Mouse (Mus musculus) layer of hippocampus, postnatal 25 days (tissue): Measurements from ENCODE around the gene Trp53tg5. TPM values are rescaled to one million over a fixed set of nuclear protein-coding genes. Genes with fewer than 3 reads are reported as not detected.

Source experiments
- total RNA-seq, 2 experiments: library from RNA; stranded (reverse); gene quantifications; 2 replicates each; pipeline ENCODE4 v1.2.3; 2021

The Trp53tg5 gene
- total RNA-seq, 2 experiments from 2014 or later = not detected

Other genes with a start within 250 kb of the Trp53tg5 start
- gene Svs2, start 235.3 kb downstream of the Trp53tg5 start, total RNA-seq = not detected
- not detected for gene Svs3b, start 217.1 kb downstream of the Trp53tg5 start, total RNA-seq
- gene Svs4, start 195.3 kb downstream of the Trp53tg5 start, total RNA-seq = not detected
- gene Svs3a, start 184.5 kb downstream of the Trp53tg5 start, total RNA-seq = not detected
- not detected for gene Svs6, start 157.0 kb downstream of the Trp53tg5 start, total RNA-seq
- gene Svs5, start 141.0 kb downstream of the Trp53tg5 start, total RNA-seq = not detected
- gene Slpi, start 84.6 kb downstream of the Trp53tg5 start, total RNA-seq = under 1 TPM; 0.59 to 0.68 TPM
- gene Rbpjl, start 70.6 kb downstream of the Trp53tg5 start, total RNA-seq = under 1 TPM; 0.34 to 0.45 TPM
- 10 to 100 TPM; 13.0 to 17.5 TPM for gene Matn4, start 68.6 kb downstream of the Trp53tg5 start, total RNA-seq
- gene Sdc4, start 29.8 kb downstream of the Trp53tg5 start, total RNA-seq = 100 to 1,000 TPM; 101 to 146 TPM
- 10 to 100 TPM; 41.0 to 45.2 TPM for gene Sys1, start 16.8 kb downstream of the Trp53tg5 start, total RNA-seq
- gene Gm20458, start 12.8 kb downstream of the Trp53tg5 start, total RNA-seq = 10 to 100 TPM in 1 of 2 experiments, 1 to 10 TPM in 1; 3.9 to 11.3 TPM
- 100 to 1,000 TPM; 116 to 118 TPM for gene Dbndd2, start 12.4 kb upstream of the Trp53tg5 start, total RNA-seq
- 10 to 100 TPM; 85.3 to 87.3 TPM for gene Pigt, start 23.8 kb upstream of the Trp53tg5 start, total RNA-seq
- under 1 TPM in 1 of 2 experiments, not detected in 1; 0.34 TPM for gene Wfdc2, start 88.7 kb upstream of the Trp53tg5 start, total RNA-seq
- not detected for gene Spint3, start 99.7 kb upstream of the Trp53tg5 start, total RNA-seq
- not detected for gene Wfdc6a, start 111.7 kb upstream of the Trp53tg5 start, total RNA-seq
- not detected for gene Eppin, start 119.9 kb upstream of the Trp53tg5 start, total RNA-seq
- gene Wfdc6b, start 139.8 kb upstream of the Trp53tg5 start, total RNA-seq = not detected
- not detected for gene Wfdc8, start 139.9 kb upstream of the Trp53tg5 start, total RNA-seq
- not detected for gene Wfdc16, start 165.1 kb upstream of the Trp53tg5 start, total RNA-seq
- not detected for gene Wfdc10, start 182.3 kb upstream of the Trp53tg5 start, total RNA-seq
- gene Wfdc9, start 182.9 kb upstream of the Trp53tg5 start, total RNA-seq = not detected
- not detected for gene Wfdc11, start 200.4 kb upstream of the Trp53tg5 start, total RNA-seq
- gene Wfdc13, start 211.4 kb upstream of the Trp53tg5 start, total RNA-seq = not detected
- not detected for gene Spint4, start 224.8 kb upstream of the Trp53tg5 start, total RNA-seq
- gene Spint5, start 241.6 kb upstream of the Trp53tg5 start, total RNA-seq = not detected